Mouse (Mus musculus) hindbrain, embryonic 16.5 days (tissue): Measurements from ENCODE around the gene Dapk2. TPM values are rescaled to one million over a fixed set of nuclear protein-coding genes. Genes with fewer than 3 reads are reported as not detected.

ENCODE experiments used
- ATAC-seq: fragments of 200-750 bp; cut with Nextera tagmentation; 2 replicates; pipeline ENCODE4 v1.8.0; 2017; ENCODE audit warnings: moderate TSS enrichment, moderate library complexity
- H3K27ac ChIP-seq: fragments of 300-500 bp; sonication (generic); 2 replicates; pipeline ENCODE4 v1.5.1; 2014; ENCODE audit warnings: low read depth, mild to moderate bottlenecking, control low read depth, low read length, moderate library complexity
- H3K27me3 ChIP-seq: fragments of 300-500 bp; sonication (generic); replicated peaks from 2 replicates; pipeline ENCODE4 v1.6.1; 2014; ENCODE audit warnings: low read length; ENCODE audit not compliant: control insufficient read depth, insufficient read depth
- H3K36me3 ChIP-seq: fragments of 300-500 bp; sonication (generic); 2 replicates; pipeline ENCODE4 v1.6.1; 2014; ENCODE audit warnings: mild to moderate bottlenecking, low read length, moderate library complexity, mixed read lengths; ENCODE audit not compliant: control insufficient read depth, insufficient read depth
- H3K4me1 ChIP-seq: fragments of 300-500 bp; sonication (generic); 2 replicates; pipeline ENCODE4 v1.6.1; 2014; ENCODE audit warnings: low read depth, low read length; ENCODE audit not compliant: control insufficient read depth, insufficient read depth
- H3K4me2 ChIP-seq: fragments of 300-500 bp; sonication (generic); 2 replicates; pipeline ENCODE4 v1.6.1; 2014; ENCODE audit warnings: mild to moderate bottlenecking, low read length, control low read depth, moderate library complexity
- H3K4me3 ChIP-seq: fragments of 300-500 bp; sonication (generic); 2 replicates; pipeline ENCODE4 v1.5.1; 2014; ENCODE audit warnings: mild to moderate bottlenecking, low read length, control low read depth, moderate library complexity
- H3K9ac ChIP-seq: fragments of 300-500 bp; sonication (generic); 2 replicates; pipeline ENCODE4 v1.6.1; 2014; ENCODE audit warnings: low read depth, mild to moderate bottlenecking, control low read depth, low read length, moderate library complexity
- H3K9me3 ChIP-seq: fragments of 300-500 bp; sonication (generic); 2 replicates; pipeline ENCODE4 v1.6.1; 2014; ENCODE audit warnings: mild to moderate bottlenecking, low read length, moderate library complexity; ENCODE audit not compliant: control insufficient read depth
- WGBS: fragments of 180-500 bp; shearing (Covaris S2); extraction: QIAGEN DNeasy Blood & Tissue Kit; methylation state at CpG from one replicate; pipeline ENCODE4 v1.1.7; 2014; 5-methylcytosine and 5-hydroxymethylcytosine counted together
- polyA plus RNA-seq: library from polyadenylated mRNA; unstranded; fragments of >200 nt; fragmentation: Nextera tagmentation; extraction: Ambion mirVana; gene quantifications from 2 replicates; pipeline ENCODE4 v1.2.1, GENCODE M21; 2015

Gene Dapk2
- polyA plus RNA-seq, 1 experiment from 2014 or later, result 0.79 TPM

- no peak for ATAC-seq
- Histone ChIP-seq H3K27ac (no peak overlapping the region), H3K4me3 (no peak overlapping the region), H3K27me3 (no peaks in the 10 kb centered on the region), H3K4me1 (no peaks in the 10 kb centered on the region), H3K9me3 (no peaks in the 10 kb centered on the region), H3K4me2 (no peak overlapping the region), H3K9ac (no peak overlapping the region), H3K36me3 (no peaks in the 10 kb centered on the region)
- 58% methylated on average over 2 of the region's 2 CpGs for WGBS
Measured at GRCm38 (mm10) chr9:66228456-66229151, 70.6 kb downstream of the Dapk2 start.

- Histone ChIP-seq H3K4me2 (no peak overlapping the region), H3K27ac (no peak overlapping the region), H3K27me3 (no peaks in the 10 kb centered on the region), H3K9ac (no peak overlapping the region), H3K36me3 (no peaks in the 10 kb centered on the region), H3K4me3 (no peak overlapping the region), H3K4me1 (no peaks in the 10 kb centered on the region), H3K9me3 (no peaks in the 10 kb centered on the region)
- no peak for ATAC-seq
- WGBS, result 80% methylated on average over 7 of the region's 7 CpGs
Measured at GRCm38 (mm10) chr9:66231820-66232479, 73.9 kb downstream of the Dapk2 start.

- no peak overlapping the region for H3K4me2 ChIP-seq
- no peak overlapping the region for H3K4me3 ChIP-seq
- H3K9me3 ChIP-seq, result no peaks in the 10 kb centered on the region
- 75% methylated on average over 2 of the region's 2 CpGs for WGBS
- H3K36me3 ChIP-seq, result no peaks in the 10 kb centered on the region
- H3K27me3 ChIP-seq, result no peaks in the 10 kb centered on the region
- no peak overlapping the region for H3K9ac ChIP-seq
- H3K27ac ChIP-seq, result no peak overlapping the region
- ATAC-seq, result no peak
- no peaks in the 10 kb centered on the region for H3K4me1 ChIP-seq
Measured at GRCm38 (mm10) chr9:66236615-66237014, 78.6 kb downstream of the Dapk2 start.

GRCm38 (mm10) chr9:66237742-66238141, 79.7 kb downstream of the Dapk2 start:
- no peak overlapping the region for H3K4me2 ChIP-seq
- no peaks in the 10 kb centered on the region for H3K4me1 ChIP-seq
- H3K27me3 ChIP-seq, result no peaks in the 10 kb centered on the region
- H3K4me3 ChIP-seq, result no peak overlapping the region
- no peaks in the 10 kb centered on the region for H3K36me3 ChIP-seq
- no peak for ATAC-seq
- no peaks in the 10 kb centered on the region for H3K9me3 ChIP-seq
- WGBS, result 58% methylated on average over 1 of the region's 1 CpGs
- no peak overlapping the region for H3K9ac ChIP-seq
- no peak overlapping the region for H3K27ac ChIP-seq

GRCm38 (mm10) chr9:66239173-66239572, 81.2 kb downstream of the Dapk2 start:
- H3K9ac ChIP-seq, result no peak overlapping the region
- H3K27me3 ChIP-seq, result no peaks in the 10 kb centered on the region
- H3K4me3 ChIP-seq, result no peak overlapping the region
- H3K4me2 ChIP-seq, result no peak overlapping the region
- H3K27ac ChIP-seq, result no peak overlapping the region
- 92% methylated on average over 7 of the region's 7 CpGs for WGBS
- no peaks in the 10 kb centered on the region for H3K9me3 ChIP-seq
- ATAC-seq, result no peak
- H3K36me3 ChIP-seq, result no peaks in the 10 kb centered on the region
- no peaks in the 10 kb centered on the region for H3K4me1 ChIP-seq

GRCm38 (mm10) chr9:66239691-66240090, 81.7 kb downstream of the Dapk2 start:
- no peak overlapping the region for H3K27ac ChIP-seq
- H3K36me3 ChIP-seq, result no peaks in the 10 kb centered on the region
- H3K9me3 ChIP-seq, result no peaks in the 10 kb centered on the region
- no peak overlapping the region for H3K4me3 ChIP-seq
- H3K4me1 ChIP-seq, result no peaks in the 10 kb centered on the region
- H3K9ac ChIP-seq, result no peak overlapping the region
- ATAC-seq, result no peak
- no peaks in the 10 kb centered on the region for H3K27me3 ChIP-seq
- 79% methylated on average over 3 of the region's 3 CpGs for WGBS
- H3K4me2 ChIP-seq, result no peak overlapping the region

GRCm38 (mm10) chr9:66240493-66240892, 82.5 kb downstream of the Dapk2 start:
- no peak for ATAC-seq
- Histone ChIP-seq H3K36me3 (no peaks in the 10 kb centered on the region), H3K4me1 (no peaks in the 10 kb centered on the region), H3K4me3 (no peak overlapping the region), H3K27me3 (no peaks in the 10 kb centered on the region), H3K4me2 (no peak overlapping the region), H3K9me3 (no peaks in the 10 kb centered on the region), H3K27ac (no peak overlapping the region), H3K9ac (no peak overlapping the region)
- 76% methylated on average over 4 of the region's 4 CpGs for WGBS

GRCm38 (mm10) chr9:66240991-66241390, 83.0 kb downstream of the Dapk2 start:
- Histone ChIP-seq H3K27me3 (no peaks in the 10 kb centered on the region), H3K9ac (no peak overlapping the region), H3K36me3 (no peaks in the 10 kb centered on the region), H3K4me3 (no peak overlapping the region), H3K27ac (no peak overlapping the region), H3K9me3 (no peaks in the 10 kb centered on the region), H3K4me1 (no peaks in the 10 kb centered on the region), H3K4me2 (no peak overlapping the region)
- ATAC-seq, result no peak
- 64% methylated on average over 3 of the region's 3 CpGs for WGBS

- WGBS, result 76% methylated on average over 4 of the region's 4 CpGs
- no peak for ATAC-seq
- Histone ChIP-seq H3K9me3 (no peaks in the 10 kb centered on the region), H3K9ac (no peak overlapping the region), H3K4me3 (no peak overlapping the region), H3K4me1 (no peaks in the 10 kb centered on the region), H3K36me3 (no peaks in the 10 kb centered on the region), H3K27ac (no peak overlapping the region), H3K4me2 (no peak overlapping the region), H3K27me3 (no peaks in the 10 kb centered on the region)
Measured at GRCm38 (mm10) chr9:66241722-66242121, 83.7 kb downstream of the Dapk2 start.
